Mouse (Mus musculus): ENCODE results near the gene Ern1. TPM values are rescaled to one million over a fixed set of nuclear protein-coding genes. Genes with fewer than 3 reads are reported as not detected.

The Ern1 gene
- 19.5 TPM for total RNA-seq (2023)

GRCm38 (mm10) chr11:106487733-106488115 lies at the start of gene Ern1:
Ern1 (minus strand) TSS chr11:106487852.

GRCm38 (mm10) chr11:106387791-106388216 lies 99.8 kb downstream of the Ern1 start, which contains the start of gene Icam2:
Icam2 (minus strand) TSS chr11:106388075.

GRCm38 (mm10) chr11:106365366-106365765 lies 122.3 kb downstream of the Ern1 start, which contains the start of gene Prr29:
Prr29 (plus strand) TSS chr11:106365472.

GRCm38 (mm10) chr11:106353188-106353587 lies 134.5 kb downstream of the Ern1 start, which contains the start of gene Scn4a:
Scn4a (minus strand) TSS chr11:106353288.

Other genes starting within 250 kb of the Ern1 start
- gene Ftsj3, start 231.8 kb downstream of the Ern1 start, total RNA-seq (2023) = 73.6 TPM
- gene Psmc5, start 231.7 kb downstream of the Ern1 start, total RNA-seq (2023) = 50.6 TPM
- 96.8 TPM for gene Smarcd2, start 214.9 kb downstream of the Ern1 start, total RNA-seq (2023)
- gene Tcam1, start 211.2 kb downstream of the Ern1 start, total RNA-seq (2023) = not detected
- gene Gh, start 186.0 kb downstream of the Ern1 start, total RNA-seq (2023) = not detected
- gene Cd79b, start 173.1 kb downstream of the Ern1 start, total RNA-seq (2023) = 73.1 TPM
- gene Scn4a, start 134.6 kb downstream of the Ern1 start, total RNA-seq (2023) = 1.5 TPM
- gene Prr29, start 122.4 kb downstream of the Ern1 start, total RNA-seq (2023) = not detected
- gene Icam2, start 99.8 kb downstream of the Ern1 start, total RNA-seq (2023) = 64.7 TPM
- gene Tex2, start 125.6 kb upstream of the Ern1 start, total RNA-seq (2023) = 44.3 TPM

Measured in CD4-positive naive resting alpha-beta T cell, adult 76 days (primary cell).